Mouse (Mus musculus): Measurements from ENCODE around the gene Aoah.

DNA sequence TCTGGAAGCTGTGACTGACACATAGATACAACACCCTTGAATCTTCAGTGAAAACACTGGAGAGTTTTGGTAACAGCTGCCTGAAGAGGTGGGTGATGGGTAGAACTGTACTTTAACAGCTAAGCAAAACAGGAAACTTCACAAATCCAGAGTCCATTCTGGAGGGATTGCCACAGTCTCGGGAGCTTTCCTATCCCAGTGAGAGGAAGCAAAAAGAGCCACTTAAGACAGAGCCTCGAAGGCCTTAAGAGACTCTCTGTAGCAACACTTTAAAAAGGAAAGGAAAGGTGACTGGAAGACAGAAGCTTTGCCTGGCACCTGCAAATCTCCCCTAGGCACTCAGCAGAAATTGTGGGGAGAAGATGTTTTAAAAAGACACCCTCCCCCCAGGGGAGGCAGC lies 4.6 kb downstream of the Aoah start:
- TF ChIP-seq USF1 (IDR thresholded peaks at IDR 0.05; ENCODE audit: low read depth) (no peak), CTCF (IDR thresholded peaks at IDR 0.05; ENCODE audit: control insufficient read depth, insufficient read depth, insufficient read length) (no peak), MAX (IDR thresholded peaks at IDR 0.05) (no peak), MYOD1 (IDR thresholded peaks at IDR 0.05; ENCODE audit: control insufficient read depth, insufficient read length, low read depth) (no peak), CEBPB (IDR thresholded peaks at IDR 0.05; ENCODE audit: low read depth) (no peak), MYOG (IDR thresholded peaks at IDR 0.05; ENCODE audit: control insufficient read depth, extremely low read depth, insufficient read length) (no peak)

Data from C2C12 (cell line).